Mouse (Mus musculus): Measurements from ENCODE around the gene Psmg1.
A peak's percentile ranks its signal among the peaks of the same experiment; 100 is the strongest.

Gene Psmg1

GRCm38 (mm10) chr16:95956618-95957017 lies 34.1 kb downstream of the Psmg1 start:
- DNase-seq, result no peak

GRCm38 (mm10) chr16:95955716-95956346 lies 34.9 kb downstream of the Psmg1 start:
- no peak for DNase-seq

GRCm38 (mm10) chr16:95954341-95954740 lies 36.4 kb downstream of the Psmg1 start:
- no peak for DNase-seq

- DNase-seq, result no peak
Measured at GRCm38 (mm10) chr16:95953159-95953650, 37.6 kb downstream of the Psmg1 start.

- DNase-seq, result no peak
Measured at GRCm38 (mm10) chr16:95951471-95951870, 39.3 kb downstream of the Psmg1 start.

- DNase-seq, result peak; percentile 62 to 76
Measured at GRCm38 (mm10) chr16:95945389-95946311, 45.1 kb downstream of the Psmg1 start.

GRCm38 (mm10) chr16:95943186-95943585 lies 47.6 kb downstream of the Psmg1 start:
- no peak for DNase-seq

GRCm38 (mm10) chr16:95941575-95941974 lies 49.2 kb downstream of the Psmg1 start:
- DNase-seq, result no peak

GRCm38 (mm10) chr16:95935495-95935961 lies 55.2 kb downstream of the Psmg1 start:
- peak in 1 of 2 experiments; percentile 6 for DNase-seq

GRCm38 (mm10) chr16:95932860-95933259 lies 57.9 kb downstream of the Psmg1 start:
- no peak for DNase-seq

GRCm38 (mm10) chr16:95931509-95931908 lies 59.3 kb downstream of the Psmg1 start:
- DNase-seq, result peak; percentile 3 to 12

Data from kidney, adult 8-10 months (tissue).